Mouse (Mus musculus) spleen, adult 12 weeks (tissue): ENCODE data around the gene Ipo7.
"Not testable (repeated sequence)": the region's sequence is repeated elsewhere in the genome, so short reads cannot be mapped to it uniquely, and the experiment has no call there.

Experiments used
- DNase-seq: peaks from one replicate; pipeline ENCODE4 v3.0.0; 2022; ENCODE audit warnings: low spot score

The Ipo7 gene

DNA sequence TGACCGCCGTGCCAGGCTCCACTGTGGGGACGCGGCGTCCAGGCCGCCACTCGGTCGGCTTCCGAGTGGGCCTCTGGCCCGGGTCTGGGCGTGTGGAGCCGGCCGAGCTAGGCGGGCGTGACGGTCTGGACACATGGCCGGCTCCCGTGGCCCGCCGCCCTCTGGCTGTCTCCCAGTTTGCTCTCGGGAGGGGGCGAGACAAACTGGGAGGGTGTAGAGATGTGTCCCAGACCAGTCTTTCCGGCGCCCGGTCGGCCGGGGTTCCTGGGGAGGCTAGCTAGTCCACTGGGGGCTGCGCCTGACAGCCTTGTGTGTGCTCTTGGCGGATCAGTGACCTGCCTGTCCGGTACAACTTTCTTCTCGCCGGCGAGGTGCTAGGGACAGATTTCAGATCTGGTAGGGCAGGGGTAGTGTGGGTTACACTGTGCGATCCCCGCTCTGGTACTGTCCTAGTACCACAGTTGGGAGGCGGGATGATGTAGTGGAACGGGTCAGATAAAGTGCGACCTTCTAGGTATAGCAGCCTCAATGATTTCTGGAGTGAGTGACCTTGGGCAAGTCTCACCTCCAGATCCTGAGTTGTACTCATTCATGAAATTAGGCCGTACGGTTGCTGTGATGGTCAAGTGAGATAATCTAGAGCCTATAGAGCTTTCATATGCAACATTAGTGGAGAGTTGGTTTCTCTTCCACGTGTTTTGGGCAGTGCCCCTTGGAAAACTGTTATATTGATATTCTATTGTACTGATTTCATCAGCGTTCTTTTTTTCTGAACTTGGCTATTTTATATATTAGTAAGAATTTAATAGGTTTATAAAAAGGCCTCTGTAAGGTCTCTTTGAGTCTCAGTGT, 783 bp downstream of the Ipo7 start:
- peak; percentile 40 for DNase-seq

GRCm38 (mm10) chr7:110023553-110023952, 5.5 kb downstream of the Ipo7 start:
- no peak for DNase-seq

GRCm38 (mm10) chr7:110026594-110026993, 8.5 kb downstream of the Ipo7 start:
- no peak for DNase-seq

GRCm38 (mm10) chr7:110028826-110029225, 10.8 kb downstream of the Ipo7 start:
- no peak for DNase-seq

GRCm38 (mm10) chr7:110030342-110030741, 12.3 kb downstream of the Ipo7 start:
- no peak for DNase-seq

GRCm38 (mm10) chr7:110057723-110058122, 39.6 kb downstream of the Ipo7 start:
- DNase-seq, result not testable (repeated sequence)

GRCm38 (mm10) chr7:110059092-110059785, 41.2 kb downstream of the Ipo7 start:
- no peak for DNase-seq

DNA sequence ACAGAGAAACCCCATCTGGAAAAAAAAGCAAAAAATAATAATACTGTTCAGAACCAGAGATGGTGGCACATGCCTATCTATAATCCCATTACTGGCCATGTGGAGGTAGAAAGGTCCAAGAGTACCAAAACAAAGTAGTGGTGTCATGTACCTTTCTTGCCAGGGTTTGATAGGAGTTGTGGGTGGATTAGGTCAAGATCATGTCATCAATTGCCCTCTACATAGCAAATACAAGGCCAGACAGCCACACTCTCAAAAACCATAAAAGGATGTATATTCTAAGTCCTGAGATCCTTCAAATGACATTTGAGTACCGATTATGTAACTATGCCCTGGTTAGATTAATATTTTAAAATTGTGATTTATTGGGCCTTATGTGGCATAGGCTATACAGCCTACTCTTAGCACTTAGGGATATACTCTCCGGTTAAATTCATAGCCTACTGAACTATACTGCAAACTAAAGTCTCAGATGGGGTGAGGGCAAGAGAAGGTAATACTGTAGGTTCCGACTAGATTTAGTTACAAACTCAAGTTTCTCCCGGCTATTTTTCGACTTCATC, 42.1 kb downstream of the Ipo7 start:
- DNase-seq, result no peak

- DNase-seq, result peak; percentile 7
Measured at GRCm38 (mm10) chr7:110060669-110061198, 42.7 kb downstream of the Ipo7 start.

- DNase-seq, result peak; percentile 100
Measured at GRCm38 (mm10) chr7:110061199-110061751, 43.2 kb downstream of the Ipo7 start, which contains the start of gene Zfp143. TSS of gene Zfp143 (plus strand) at chr7:110061217.

DNA sequence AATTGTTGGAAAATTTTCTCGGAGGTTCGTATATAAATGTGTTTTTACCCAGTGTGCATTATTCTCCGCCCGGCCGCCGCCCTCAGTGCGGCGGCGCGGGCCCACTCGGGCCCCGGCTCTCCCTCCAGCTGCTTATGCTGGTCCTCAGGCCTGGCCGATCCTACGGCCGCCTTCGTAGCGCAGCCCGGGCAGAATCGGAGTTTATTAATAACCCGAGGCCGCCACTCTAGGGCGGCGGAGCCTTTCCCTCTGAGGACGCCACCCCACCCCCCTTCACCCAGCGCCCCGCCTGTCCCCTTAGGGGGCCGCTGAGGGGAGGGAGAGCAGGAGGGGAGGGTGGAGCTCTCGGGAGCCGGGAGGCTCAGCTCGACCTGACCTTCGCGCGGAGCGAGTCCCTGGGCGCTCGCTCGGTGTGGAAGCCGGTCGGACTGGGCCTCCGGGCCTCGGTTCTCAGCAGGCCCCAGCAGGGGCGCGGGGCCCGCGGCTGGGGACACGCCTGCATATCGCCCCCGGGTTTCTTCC, 43.7 kb downstream of the Ipo7 start:
- DNase-seq, result peak; percentile 76

- DNase-seq, result no peak
Measured at GRCm38 (mm10) chr7:110063731-110064130, 45.7 kb downstream of the Ipo7 start.

- no peak for DNase-seq
Measured at GRCm38 (mm10) chr7:110069070-110069469, 51.0 kb downstream of the Ipo7 start.

DNA sequence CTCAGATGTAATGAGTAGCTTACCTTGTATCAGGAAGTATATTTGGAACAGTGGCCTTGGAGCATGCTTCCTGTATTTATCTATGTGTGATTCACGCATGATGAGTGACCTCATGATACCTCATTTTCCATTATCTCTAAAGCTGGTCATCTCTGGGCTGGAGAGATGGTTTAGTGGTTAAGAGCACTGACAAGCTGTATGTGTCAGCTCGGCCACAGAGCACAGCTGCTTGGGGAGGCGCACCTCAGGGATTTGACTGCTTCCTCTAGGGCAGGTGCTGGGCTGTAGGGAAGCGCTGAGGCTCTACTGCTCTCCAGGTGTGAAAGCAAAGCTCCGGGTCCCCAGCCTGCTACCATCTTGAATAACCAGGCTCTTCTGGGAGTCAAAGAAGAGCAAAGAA, 60.1 kb downstream of the Ipo7 start:
- DNase-seq, result no peak

DNA sequence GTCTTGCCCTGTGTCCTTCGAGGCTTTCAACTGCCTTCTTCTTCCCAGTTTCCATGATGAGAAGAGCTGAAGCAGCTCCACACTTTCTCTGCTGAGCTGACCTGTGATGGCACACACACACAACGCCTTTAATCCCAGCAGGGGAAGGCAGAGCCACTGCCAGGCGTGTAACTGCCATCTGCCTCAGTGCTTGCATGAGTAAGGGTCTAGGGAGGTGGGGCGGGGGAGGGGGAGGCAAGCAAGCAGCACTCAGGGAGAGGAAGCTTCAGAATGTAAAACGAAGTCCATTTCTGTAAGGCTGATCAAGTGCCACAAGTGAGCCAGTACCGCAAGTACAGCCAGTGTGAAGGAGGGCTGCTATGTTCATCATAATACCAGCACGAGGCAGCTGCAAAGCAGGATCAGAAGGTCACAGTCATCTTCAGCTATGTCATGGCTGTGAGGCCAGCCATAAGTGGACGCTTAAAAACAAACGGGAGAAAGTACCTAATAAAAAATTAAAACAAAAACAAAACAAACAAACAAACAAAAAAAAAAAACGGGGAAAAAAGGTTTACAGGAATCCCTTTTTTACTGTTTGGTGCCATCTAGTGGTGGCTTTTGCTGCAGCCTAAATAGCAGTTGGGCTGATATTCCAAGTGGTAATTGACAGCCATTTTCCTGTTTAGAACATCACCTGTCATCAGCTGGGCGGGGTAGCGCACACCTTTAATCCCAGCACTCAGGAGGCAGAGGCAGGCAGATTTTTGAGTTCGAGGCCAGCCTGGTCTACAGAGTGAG, 65.5 kb downstream of the Ipo7 start:
- peak; percentile 35 for DNase-seq

DNA sequence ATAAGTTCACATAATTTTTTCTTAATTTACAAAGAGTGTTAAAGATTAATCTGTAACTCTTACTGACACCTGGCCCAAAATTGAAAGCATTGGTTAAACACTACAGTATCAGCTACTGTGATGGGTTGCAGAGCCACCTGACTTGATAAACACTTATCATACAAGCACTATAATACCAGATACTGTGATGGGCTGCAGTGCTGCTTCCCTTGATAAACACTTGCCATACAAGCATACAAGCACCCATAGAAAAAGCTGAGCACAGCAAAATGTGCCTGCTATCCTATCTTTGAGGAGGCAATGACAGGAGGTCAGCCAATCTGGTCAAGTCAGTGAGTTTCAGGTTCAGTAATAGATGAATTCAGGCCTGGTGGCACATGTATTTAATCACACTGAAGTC, 67.1 kb downstream of the Ipo7 start:
- DNase-seq, result no peak

DNA sequence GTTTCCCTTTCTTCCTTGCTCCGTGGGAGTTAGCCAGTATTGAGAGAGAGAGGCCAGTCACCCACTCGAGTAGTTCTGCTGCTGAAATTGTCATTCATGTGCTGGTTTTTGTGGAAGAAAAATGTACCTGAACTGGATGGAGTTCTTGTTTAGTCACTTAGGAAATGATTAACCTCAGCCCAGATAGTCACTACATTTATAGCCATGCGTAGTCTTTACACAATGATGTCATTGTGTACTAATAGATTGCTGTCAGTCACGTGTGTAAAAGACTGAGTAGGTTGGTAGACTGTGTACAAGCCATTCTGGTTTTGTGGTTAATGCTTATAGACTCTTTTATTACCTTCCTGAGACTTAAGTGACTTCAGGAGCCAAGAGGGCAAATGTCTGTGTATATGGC, 69.8 kb downstream of the Ipo7 start:
- DNase-seq, result no peak

DNA sequence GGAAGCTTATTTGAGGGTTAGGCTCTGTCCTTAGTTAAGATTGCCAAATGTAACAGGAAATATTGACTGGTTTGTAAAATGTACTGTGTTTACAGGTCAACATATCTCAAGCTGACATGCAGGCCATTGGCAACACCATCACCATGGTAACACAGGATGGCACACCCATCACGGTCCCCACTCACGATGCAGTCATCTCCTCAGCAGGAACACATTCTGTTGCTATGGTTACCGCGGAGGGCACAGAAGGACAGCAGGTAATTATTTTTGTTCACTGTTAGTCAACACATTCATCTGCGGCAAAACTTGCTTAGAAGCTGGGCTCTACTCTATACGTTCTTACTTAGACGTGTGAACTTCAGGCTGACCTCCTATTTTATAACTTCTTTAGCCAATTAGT, 73.6 kb downstream of the Ipo7 start:
- no peak for DNase-seq

DNA sequence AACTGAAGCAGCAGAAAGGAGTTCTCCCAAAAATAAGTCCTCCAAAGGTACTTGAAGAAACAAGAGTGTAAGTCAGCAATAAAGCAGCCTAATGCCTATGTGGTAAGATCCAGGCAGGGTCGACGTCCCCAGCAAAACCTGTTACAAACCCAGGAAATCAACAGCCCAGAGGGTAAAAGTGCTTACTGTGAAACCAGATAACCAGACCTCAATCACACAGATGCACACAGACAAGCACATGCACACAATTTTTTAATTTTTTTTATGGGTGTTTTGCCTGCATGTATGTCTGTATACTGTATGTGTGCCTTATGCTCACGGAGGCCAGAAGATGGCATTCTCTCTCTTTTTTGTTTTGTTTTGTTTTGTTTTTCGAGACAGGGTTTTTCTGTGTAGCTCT, 78.3 kb downstream of the Ipo7 start:
- DNase-seq, result no peak

DNA sequence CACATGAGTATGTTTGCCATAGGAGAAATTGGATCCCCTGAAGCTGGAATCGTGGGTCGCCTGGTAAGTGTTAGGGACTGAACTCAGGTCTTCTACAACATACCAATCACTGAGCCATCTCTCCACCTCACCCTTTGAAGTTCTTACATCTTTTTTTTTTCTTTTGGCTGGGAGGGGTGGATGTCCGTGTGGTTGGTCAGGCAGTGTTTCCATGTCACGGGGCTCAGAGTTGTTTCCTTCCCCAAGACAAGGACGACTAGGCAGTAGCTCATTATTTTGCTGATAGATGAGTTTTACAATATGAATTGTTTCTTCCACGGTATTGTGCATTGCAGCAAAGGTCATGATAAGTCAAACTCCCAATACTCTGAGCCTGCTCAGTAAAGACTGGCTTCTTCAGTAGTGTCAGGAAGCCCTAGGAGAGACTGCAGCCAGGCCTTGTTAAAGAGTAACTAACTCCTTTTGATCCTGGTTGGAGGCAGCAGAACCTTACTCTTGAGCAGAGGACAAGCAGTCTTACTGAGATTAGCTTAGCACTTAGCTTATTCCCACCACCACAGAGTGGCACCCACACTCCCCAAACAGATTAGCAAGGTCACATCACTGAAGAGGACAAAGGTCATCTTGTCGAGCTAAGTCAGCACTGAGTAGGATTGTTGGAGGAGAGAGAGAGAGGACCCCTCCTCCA, 79.2 kb downstream of the Ipo7 start:
- DNase-seq, result no peak

DNA sequence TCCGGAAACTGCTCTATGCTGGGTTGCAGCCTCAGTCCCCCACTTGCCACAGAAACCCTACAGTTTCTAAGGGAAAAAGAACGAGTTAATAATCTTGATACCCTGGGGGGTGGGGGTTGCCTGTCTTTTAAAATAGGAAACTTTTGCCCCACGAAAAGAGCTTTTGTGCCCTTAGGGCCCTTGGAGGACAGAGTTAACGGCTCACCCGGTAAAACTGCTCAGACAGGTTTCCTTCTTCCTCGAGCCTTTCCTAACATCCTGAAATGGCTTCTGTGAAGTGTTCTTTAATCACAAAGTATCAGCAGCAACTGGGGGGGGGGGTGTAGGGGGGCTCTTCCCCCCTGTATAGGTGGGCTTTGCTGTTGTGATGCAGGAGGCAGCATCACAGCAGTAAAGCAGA, 82.8 kb downstream of the Ipo7 start:
- DNase-seq, result no peak
